Mouse (Mus musculus) B cell, adult 62 days (primary cell): Measurements from ENCODE around the gene Tro. TPM values are rescaled to one million over a fixed set of nuclear protein-coding genes. Genes with fewer than 3 reads are reported as not detected.

Experiments
- total RNA-seq: library from RNA; stranded (reverse); gene quantifications from 4 replicates; pipeline ENCODE4 v1.2.4, GENCODE M21; 2023

Tro gene
- not detected in 4 replicates for total RNA-seq

GRCm38 (mm10) chrX:150656908-150657796 lies at the start of gene Tro:
TSS of gene Tro (minus strand) at chrX:150657583.

Other genes starting within 250 kb of the Tro start
- gene Tmem29, start 198.4 kb downstream of the Tro start, total RNA-seq = 18.1 to 26.3 TPM (median 19.9 TPM) in 4 replicates
- 0.81 to 2.0 TPM (median 1.5 TPM) in 4 replicates for gene Alas2, start 110.2 kb downstream of the Tro start, total RNA-seq
- 4.6 to 10.7 TPM (median 5.3 TPM) in 4 replicates for gene Pfkfb1, start 69.4 kb downstream of the Tro start, total RNA-seq
- 12.5 to 16.7 TPM (median 13.5 TPM) in 4 replicates for gene Apex2, start 67.7 kb downstream of the Tro start, total RNA-seq
- gene Maged2, start 156.8 kb upstream of the Tro start, total RNA-seq = 1.0 to 1.7 TPM (median 1.3 TPM) in 4 replicates